Mouse (Mus musculus) monocyte, adult 5-6 weeks (primary cell): Measurements from ENCODE around the gene Ppp1r13l. TPM values are rescaled to one million over a fixed set of nuclear protein-coding genes. Genes with fewer than 3 reads are reported as not detected.

Experiments
- ATAC-seq: fragments of 153-309, 156-312 bp; replicated peaks from 2 replicates; pipeline ENCODE4 v1.8.0; 2017; ENCODE audit warnings: mild to moderate bottlenecking; ENCODE audit not compliant: low TSS enrichment, insufficient number of reproducible peaks, severe bottlenecking, poor library complexity, low FRiP score
- total RNA-seq: library from RNA; stranded (forward); fragments of 200-1000, 200-491, 200-594 nt; gene quantifications from 3 replicates; pipeline ENCODE4 v1.2.3, GENCODE M21; 2017

Ppp1r13l gene
- not detected in 3 replicates for total RNA-seq

DNA sequence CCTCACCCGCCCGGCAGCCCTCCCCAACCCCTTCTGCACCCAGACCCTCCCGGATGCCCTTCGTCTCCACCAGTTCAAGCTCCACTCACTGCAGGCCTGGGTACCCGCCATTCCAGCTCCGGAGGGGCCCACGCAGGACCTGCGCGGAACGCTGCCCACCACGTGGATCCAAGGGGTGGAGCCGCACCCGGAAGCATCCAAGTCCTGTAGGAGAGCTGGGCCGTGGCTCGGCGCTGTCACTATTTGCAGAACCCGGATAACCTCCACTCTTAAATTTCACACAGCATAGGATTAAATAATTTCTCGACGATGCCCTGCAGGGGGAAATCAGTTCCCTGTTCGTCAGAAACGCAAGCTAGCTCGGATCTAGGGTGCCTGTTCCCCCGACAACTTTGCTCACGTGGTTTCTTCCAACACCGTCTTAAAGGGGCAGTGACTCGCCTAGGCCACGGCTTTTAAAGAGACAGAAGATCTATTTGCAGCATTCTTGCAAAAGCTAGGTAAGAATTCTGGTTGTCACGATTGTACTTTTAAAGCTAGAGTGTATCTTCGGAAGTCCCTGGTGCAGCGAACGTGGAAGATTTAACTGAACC, at the start of gene Ppp1r13l, which contains the start of gene Cd3eap:
Gene Ppp1r13l, plus strand, starts transcription at position 451 of the 593 bp plus-strand sequence.
Gene Cd3eap, minus strand, starts transcription at position 185 of the 593 bp plus-strand sequence.
- ATAC-seq, result peak; percentile 47

DNA sequence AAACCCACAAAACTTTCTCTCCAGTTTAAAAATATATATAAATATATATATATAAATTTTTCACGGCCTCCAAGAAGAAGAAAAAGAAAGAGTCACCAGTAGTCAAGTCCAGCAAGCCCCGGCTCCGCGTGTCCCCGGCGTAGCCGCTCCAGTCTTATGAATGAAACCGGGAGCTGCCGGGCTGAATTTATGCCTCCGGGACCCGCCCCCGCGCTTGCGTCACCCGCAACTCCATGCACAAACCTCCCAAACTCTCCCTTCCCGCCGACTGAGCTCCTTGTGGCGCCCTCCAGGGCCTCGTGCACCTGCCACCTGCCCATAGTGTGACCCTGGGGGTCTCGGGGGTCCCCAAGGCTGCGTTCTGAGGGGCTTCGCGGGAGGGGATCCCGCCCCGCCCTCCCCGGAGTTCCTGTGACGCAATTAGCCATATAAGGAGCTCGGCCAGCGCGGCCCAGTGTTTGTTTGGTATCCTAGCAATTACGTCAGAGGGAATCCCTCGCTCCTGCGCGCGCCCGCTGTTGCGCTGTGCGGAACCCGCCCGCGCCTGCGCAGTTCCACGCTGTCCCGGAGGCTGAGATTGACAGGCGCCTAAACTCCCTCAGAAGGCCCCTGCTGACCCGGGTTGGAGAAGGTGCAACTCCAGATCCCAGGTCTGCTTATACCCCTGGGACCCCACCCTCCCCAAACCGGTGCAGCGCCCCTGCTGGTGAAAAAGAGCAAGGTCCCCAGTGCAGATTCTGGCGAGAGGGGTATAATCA, 49.5 kb upstream of the Ppp1r13l start, which contains the start of gene Fosb:
Gene Fosb, minus strand, starts transcription at position 168 of the 758 bp plus-strand sequence.
- ATAC-seq, result peak; percentile 58

DNA sequence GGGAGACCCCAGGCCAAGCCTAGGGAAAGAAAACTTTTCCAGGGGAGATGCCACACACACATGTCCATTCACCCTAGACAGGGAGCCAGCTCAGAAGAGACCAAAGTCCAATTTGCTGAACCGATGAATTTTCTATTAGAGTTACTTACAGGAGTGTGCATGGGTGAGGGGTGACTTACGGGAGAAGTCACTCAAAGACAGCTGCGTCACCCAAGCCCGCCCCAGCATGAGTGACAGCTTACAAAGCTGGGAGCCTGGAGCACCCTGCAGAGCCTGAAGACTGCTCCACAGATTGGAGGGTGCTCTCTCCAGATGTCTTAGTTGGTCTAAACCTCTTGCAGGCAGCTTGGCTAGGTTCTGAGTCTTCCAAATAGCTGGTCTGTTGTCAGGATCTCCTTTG, 47.6 kb upstream of the Ppp1r13l start:
- no peak for ATAC-seq

GRCm38 (mm10) chr7:19314033-19314432, 45.5 kb upstream of the Ppp1r13l start:
- ATAC-seq, result no peak

DNA sequence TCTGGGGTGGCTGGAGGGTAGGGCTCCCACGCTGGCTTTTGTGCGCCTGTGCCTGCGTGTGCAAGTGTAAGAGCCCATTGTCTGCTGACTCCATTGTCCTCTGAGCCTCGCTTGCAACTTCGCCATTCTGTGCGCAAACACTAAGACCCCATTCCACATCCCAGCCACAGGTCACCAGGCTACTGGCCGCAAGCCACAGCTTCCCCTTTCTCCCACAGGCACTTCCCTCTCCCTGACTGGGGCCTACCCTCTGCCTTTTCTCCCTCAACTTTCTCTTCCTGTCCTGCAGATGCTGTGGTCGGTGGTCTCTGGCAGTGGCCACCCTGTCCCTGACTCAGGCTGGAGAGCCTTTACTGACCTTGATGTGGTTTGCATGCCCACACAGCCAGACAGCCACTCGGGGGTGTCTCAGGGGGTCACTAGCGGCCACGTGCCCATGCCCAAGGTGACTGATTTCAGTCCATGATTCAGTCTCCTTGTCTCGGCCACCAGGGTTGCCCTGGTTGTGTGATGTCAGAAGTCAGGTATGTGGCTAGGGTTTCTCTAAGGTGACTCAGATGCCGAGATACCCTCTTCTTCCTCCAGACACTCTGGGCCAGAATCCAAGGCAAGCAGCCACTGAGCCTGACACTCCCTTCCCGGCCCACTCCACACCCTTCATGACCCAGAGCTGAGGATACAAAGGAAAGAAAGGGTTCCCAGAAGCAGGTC, 42.9 kb upstream of the Ppp1r13l start:
- peak; percentile 77 for ATAC-seq

- ATAC-seq, result no peak
Measured at GRCm38 (mm10) chr7:19318201-19318600, 41.3 kb upstream of the Ppp1r13l start.

- ATAC-seq, result no peak
Measured at GRCm38 (mm10) chr7:19318676-19319075, 40.9 kb upstream of the Ppp1r13l start.

- ATAC-seq, result no peak
Measured at GRCm38 (mm10) chr7:19319458-19319857, 40.1 kb upstream of the Ppp1r13l start.

DNA sequence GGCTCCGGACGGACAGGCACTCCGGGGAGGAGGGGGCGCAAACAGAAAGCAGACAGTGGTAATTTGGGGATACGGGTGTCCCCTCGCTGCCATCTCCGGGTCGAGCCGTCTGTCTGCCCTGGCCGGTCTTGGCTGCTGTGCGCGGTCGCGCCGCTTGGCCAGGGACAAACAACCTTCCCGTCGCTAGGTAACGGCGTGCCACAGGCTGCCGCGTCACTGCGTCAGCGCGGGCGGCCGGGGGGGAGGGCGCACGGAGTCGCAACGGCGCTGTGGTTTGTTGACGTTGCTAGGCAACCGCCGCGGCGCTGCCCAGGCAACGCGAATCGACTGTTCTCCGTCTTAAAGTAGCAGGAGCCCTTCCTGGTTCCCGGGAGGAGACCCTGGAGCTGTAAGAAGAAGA, 39.6 kb upstream of the Ppp1r13l start:
- ATAC-seq, result peak; percentile 60

- ATAC-seq, result no peak
Measured at GRCm38 (mm10) chr7:19320637-19321036, 38.9 kb upstream of the Ppp1r13l start.

DNA sequence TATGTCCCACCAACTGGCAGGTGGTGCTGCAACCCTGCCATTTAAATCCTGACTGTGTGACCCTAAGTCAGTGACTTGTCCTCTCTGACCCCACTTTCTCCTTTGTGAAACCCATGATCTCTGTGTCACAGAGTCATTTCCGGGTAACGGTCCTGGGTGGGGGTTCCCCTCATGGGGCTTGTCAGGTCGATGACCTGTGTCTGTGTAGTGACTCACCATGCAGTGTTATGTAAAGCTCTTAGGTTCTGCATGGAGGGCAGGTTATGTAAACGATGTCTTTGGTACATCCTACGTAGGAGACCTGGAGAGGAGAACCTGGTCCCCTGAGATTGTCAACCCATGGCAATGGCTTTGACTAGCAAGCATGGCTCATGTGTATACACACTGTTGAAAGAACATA, 38.1 kb upstream of the Ppp1r13l start:
- peak; percentile 47 for ATAC-seq

DNA sequence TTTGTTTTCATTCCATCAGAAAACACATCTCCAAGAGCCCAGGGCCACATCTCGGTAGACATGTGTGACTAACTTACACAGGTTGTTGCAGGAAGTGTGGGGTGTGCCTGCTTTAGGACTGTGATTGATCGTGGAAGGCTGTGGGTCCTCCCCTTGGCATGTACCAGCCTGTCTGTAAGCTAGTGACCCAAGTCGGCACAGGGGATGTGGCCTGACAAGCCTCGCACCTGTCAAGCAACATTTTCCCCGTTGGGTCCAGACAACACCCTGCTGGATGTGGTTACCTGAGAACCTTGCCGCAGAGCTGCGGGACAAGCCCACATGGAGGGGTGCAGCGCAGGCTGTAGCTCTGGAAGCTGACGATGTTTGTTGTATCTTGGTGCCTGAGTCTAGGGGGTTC, 37.1 kb upstream of the Ppp1r13l start:
- ATAC-seq, result no peak

DNA sequence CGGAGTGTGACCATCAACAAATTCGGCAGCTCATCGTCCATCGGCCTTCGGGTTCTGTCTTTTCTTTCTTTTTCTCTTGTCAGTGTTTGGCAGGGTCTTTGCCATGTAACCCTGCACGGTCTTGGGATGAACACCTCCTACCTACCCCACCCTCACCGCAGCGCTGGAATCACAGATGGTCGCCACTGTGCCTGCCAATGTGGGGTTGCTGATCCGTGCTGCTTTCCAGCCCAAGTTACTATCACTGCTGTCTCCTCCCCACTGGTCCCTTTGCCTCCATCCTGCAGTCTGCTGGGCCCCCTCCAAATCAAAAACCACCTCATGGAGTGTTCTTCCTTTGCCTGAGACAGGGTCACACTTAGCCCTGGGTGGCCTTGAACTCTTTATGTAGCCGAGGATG, 35.3 kb upstream of the Ppp1r13l start:
- ATAC-seq, result no peak

DNA sequence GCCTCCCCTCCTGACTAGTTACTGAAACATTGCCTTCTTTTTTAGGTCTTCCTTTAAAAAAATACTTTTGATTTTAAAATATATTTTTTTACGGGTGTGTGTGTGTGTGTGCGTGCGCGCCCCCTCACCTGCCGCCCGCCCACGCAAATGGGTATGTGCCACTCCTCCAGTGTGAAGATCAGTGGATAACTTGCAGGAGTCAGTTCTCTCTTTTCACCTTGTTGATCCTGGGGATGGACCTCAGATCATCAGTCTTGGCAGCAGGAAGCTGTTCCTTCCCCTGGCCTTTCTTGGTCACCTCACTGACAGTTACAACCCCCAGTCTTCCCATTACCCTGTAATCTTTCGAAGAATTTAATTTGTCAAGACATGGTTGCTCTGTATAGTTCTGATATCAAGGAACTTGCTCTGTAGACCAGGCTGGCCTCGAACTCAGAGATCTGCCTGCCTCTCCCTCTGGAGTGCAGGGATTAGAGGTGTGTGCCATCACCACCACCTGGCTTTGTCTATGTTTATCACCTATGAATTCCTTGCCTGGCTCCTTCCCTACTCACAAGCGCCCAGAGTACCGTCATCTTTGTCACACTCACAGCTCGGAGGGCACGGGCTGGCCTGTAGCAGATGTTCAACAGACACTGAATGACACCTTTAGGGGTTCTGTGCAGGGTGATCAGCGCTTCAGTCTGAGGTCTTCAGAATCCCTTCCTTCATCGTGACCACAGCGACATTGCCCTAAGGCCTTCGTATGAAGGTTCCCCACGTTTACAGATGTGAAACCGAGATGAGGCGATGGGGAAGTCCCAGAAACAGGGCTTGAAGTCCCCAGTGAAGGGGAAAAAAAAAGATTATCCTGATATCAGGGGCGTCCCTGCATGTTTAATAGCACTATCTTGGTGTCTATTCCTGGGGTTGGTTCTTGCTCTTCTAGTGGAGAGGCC, 34.0 kb upstream of the Ppp1r13l start:
- peak; percentile 75 for ATAC-seq

- no peak for ATAC-seq
Measured at GRCm38 (mm10) chr7:19326359-19326758, 33.2 kb upstream of the Ppp1r13l start.

DNA sequence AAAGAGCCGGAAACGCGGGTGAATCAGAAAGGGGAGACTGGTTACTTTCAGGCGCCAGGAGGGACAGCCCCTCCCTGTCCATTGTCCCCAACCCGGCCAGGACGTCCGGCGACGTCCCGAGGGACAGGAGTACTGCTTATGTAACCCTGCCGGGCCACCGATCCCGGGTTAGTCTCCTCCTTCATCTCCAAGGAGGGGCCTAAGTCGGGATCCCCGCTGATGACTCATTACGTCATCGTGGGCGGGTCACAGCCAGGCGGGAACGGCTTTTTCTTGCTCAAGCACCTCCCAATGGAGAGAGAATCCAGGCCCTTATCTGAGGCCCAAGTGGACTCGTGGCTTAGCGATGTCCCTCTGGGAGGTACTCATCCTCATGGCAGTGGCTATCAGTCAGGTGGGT, 32.4 kb upstream of the Ppp1r13l start:
- ATAC-seq, result peak; percentile 44

- no peak for ATAC-seq
Measured at GRCm38 (mm10) chr7:19327782-19328181, 31.8 kb upstream of the Ppp1r13l start.

- ATAC-seq, result no peak
Measured at GRCm38 (mm10) chr7:19328425-19328824, 31.1 kb upstream of the Ppp1r13l start.

- no peak for ATAC-seq
Measured at GRCm38 (mm10) chr7:19331910-19332309, 27.6 kb upstream of the Ppp1r13l start.
